Mouse (Mus musculus) bone marrow, adult 2 months (tissue): Measurements from ENCODE around the gene Pank4. TPM values are rescaled to one million over a fixed set of nuclear protein-coding genes. Genes with fewer than 3 reads are reported as not detected.

Experiments used
- H3K27ac ChIP-seq: fragments of 200-500 bp; 2 replicates; pipeline ENCODE4 v1.5.1; 2012; ENCODE audit warnings: low read depth, mild to moderate bottlenecking, control low read depth, inconsistent platforms, low read length; ENCODE audit not compliant: control insufficient read depth, poor library complexity, insufficient read depth
- H3K4me1 ChIP-seq: fragments of 200-500 bp; 2 replicates; pipeline ENCODE4 v1.6.1; 2011; ENCODE audit warnings: low read length; ENCODE audit not compliant: control insufficient read depth, insufficient read depth
- H3K4me3 ChIP-seq: fragments of 200-500 bp; replicated peaks from 2 replicates; pipeline ENCODE3; 2011; ENCODE audit warnings: mild to moderate bottlenecking, low read depth, low read length, control low read depth; ENCODE audit not compliant: control insufficient read depth
- CTCF ChIP-seq: fragments of 200-500 bp; IDR thresholded peaks from 2 replicates; pipeline ENCODE4 v1.5.1; 2011; ENCODE audit warnings: low read length, control low read depth; ENCODE audit not compliant: control insufficient read depth, insufficient read depth
- POLR2A ChIP-seq: fragments of 200-500 bp; IDR thresholded peaks from 2 replicates; pipeline ENCODE4 v1.6.1; 2011; ENCODE audit warnings: low read depth, mild to moderate bottlenecking, control low read depth, low read length, borderline replicate concordance; ENCODE audit not compliant: control insufficient read depth
- WGBS: fragments of 180-500 bp; shearing (Covaris S2); methylation state at CpG from one replicate; pipeline ENCODE4 v1.1.7; 2018; 5-methylcytosine and 5-hydroxymethylcytosine counted together
- polyA plus RNA-seq: library from polyadenylated mRNA; stranded (reverse); fragments of >200 nt; gene quantifications from 2 replicates; pipeline ENCODE4 v1.2.4, GENCODE M21; 2011; ENCODE audit warnings: low replicate concordance; ENCODE audit not compliant: missing spikeins, insufficient read depth, insufficient read length

Gene Pank4
- polyA plus RNA-seq, 1 experiment: 30.3 TPM

GRCm38 (mm10) chr4:154926969-154927898 lies 36.7 kb upstream of the Pank4 start:
- 8% methylated on average over 9 of the region's 9 CpGs for WGBS
- Histone ChIP-seq H3K27ac (peak overlapping the region; percentile 87), H3K4me1 (peaks cover 13% of the 10 kb centered on the region), H3K4me3 (peak overlapping the region; percentile 73)
- TF ChIP-seq POLR2A (no peak), CTCF (no peak)

GRCm38 (mm10) chr4:154927899-154928337 lies 36.0 kb upstream of the Pank4 start:
- peak overlapping the region; percentile 73 for H3K4me3 ChIP-seq
- H3K27ac ChIP-seq: peak overlapping the region; percentile 87
- 1% methylated on average over 5 of the region's 5 CpGs for WGBS
- TF ChIP-seq CTCF: no peak
- no peak for TF ChIP-seq POLR2A
- peaks cover 13% of the 10 kb centered on the region for H3K4me1 ChIP-seq

- H3K4me1 ChIP-seq: peaks cover 13% of the 10 kb centered on the region
- H3K27ac ChIP-seq: peak within 1 kb of the TSS; percentile 87
- WGBS: 11% methylated on average over 12 of the region's 12 CpGs
- TF ChIP-seq CTCF: no peak
- TF ChIP-seq POLR2A: no peak; the same call in 1 of the 2 replicates
- peak within 1 kb of the TSS; percentile 73 for H3K4me3 ChIP-seq
Measured at GRCm38 (mm10) chr4:154928395-154929087, 35.4 kb upstream of the Pank4 start, which contains the start of gene Tnfrsf14. Gene Tnfrsf14, minus strand, starts transcription at chr4:154928563.

GRCm38 (mm10) chr4:154929088-154929660 lies 34.7 kb upstream of the Pank4 start:
- WGBS: 6% methylated on average over 12 of the region's 12 CpGs
- peaks cover 13% of the 10 kb centered on the region for H3K4me1 ChIP-seq
- H3K4me3 ChIP-seq: peak overlapping the region; percentile 8
- no peak; the same call in 1 of the 2 replicates for TF ChIP-seq POLR2A
- no peak for TF ChIP-seq CTCF
- H3K27ac ChIP-seq: peak overlapping the region; percentile 87

GRCm38 (mm10) chr4:154933306-154933907 lies 30.5 kb upstream of the Pank4 start:
- H3K4me1 ChIP-seq: peaks cover 21% of the 10 kb centered on the region
- H3K4me3 ChIP-seq: no peak overlapping the region
- H3K27ac ChIP-seq: no peak overlapping the region
- 84% methylated on average over 13 of the region's 13 CpGs for WGBS
- TF ChIP-seq CTCF: no peak
- TF ChIP-seq POLR2A: no peak

- Histone ChIP-seq H3K4me1 (peaks cover 21% of the 10 kb centered on the region), H3K4me3 (no peak overlapping the region), H3K27ac (peak overlapping the region; percentile 7; the same call in 1 of the 2 replicates)
- TF ChIP-seq POLR2A (no peak), CTCF (no peak)
- 49% methylated on average over 2 of the region's 2 CpGs for WGBS
Measured at GRCm38 (mm10) chr4:154934800-154935199, 29.1 kb upstream of the Pank4 start.

GRCm38 (mm10) chr4:154935788-154936187 lies 28.1 kb upstream of the Pank4 start:
- H3K4me1 ChIP-seq: peaks cover 17% of the 10 kb centered on the region
- TF ChIP-seq CTCF (peak; percentile 32; the same call in 1 of the 2 replicates), POLR2A (no peak)
- peak overlapping the region; percentile 57 for H3K27ac ChIP-seq
- WGBS: 76% methylated on average over 7 of the region's 7 CpGs
- no peak overlapping the region for H3K4me3 ChIP-seq
